Mouse (Mus musculus): Measurements from ENCODE around the gene Hadh.

The Hadh gene

GRCm38 (mm10) chr3:131218636-131219390 is 53.1 kb downstream of the Hadh start:
- DNase-seq (ENCODE audit: low spot score in 2 of 2), result no peak

- peak in 1 of 2 experiments; percentile 16 for DNase-seq (ENCODE audit: low spot score in 2 of 2)
Observed at GRCm38 (mm10) chr3:131214841-131215240, 57.1 kb downstream of the Hadh start.

- DNase-seq (ENCODE audit: low spot score in 2 of 2), result no peak
Observed at GRCm38 (mm10) chr3:131214060-131214658, 57.7 kb downstream of the Hadh start.

GRCm38 (mm10) chr3:131212200-131212599 is 59.7 kb downstream of the Hadh start:
- DNase-seq (ENCODE audit: low spot score in 2 of 2), result no peak

- DNase-seq (ENCODE audit: low spot score in 2 of 2), result no peak
Observed at GRCm38 (mm10) chr3:131208265-131208891, 63.5 kb downstream of the Hadh start.

GRCm38 (mm10) chr3:131207846-131208245 is 64.1 kb downstream of the Hadh start:
- no peak for DNase-seq (ENCODE audit: low spot score in 2 of 2)

GRCm38 (mm10) chr3:131202311-131202710 is 69.6 kb downstream of the Hadh start:
- no peak for DNase-seq (ENCODE audit: low spot score in 2 of 2)

- DNase-seq (ENCODE audit: low spot score in 2 of 2), result no peak
Observed at GRCm38 (mm10) chr3:131199590-131200288, 72.2 kb downstream of the Hadh start.

- no peak for DNase-seq (ENCODE audit: low spot score in 2 of 2)
Observed at GRCm38 (mm10) chr3:131198991-131199390, 72.9 kb downstream of the Hadh start.

GRCm38 (mm10) chr3:131196507-131197019 is 75.3 kb downstream of the Hadh start:
- DNase-seq (ENCODE audit: low spot score in 2 of 2), result no peak

GRCm38 (mm10) chr3:131196050-131196449 is 75.9 kb downstream of the Hadh start:
- no peak for DNase-seq (ENCODE audit: low spot score in 2 of 2)

GRCm38 (mm10) chr3:131191454-131191853 is 80.4 kb downstream of the Hadh start:
- DNase-seq (ENCODE audit: low spot score in 2 of 2), result no peak

GRCm38 (mm10) chr3:131190671-131191367 is 81.1 kb downstream of the Hadh start:
- no peak for DNase-seq (ENCODE audit: low spot score in 2 of 2)

GRCm38 (mm10) chr3:131190239-131190638 is 81.7 kb downstream of the Hadh start:
- no peak for DNase-seq (ENCODE audit: low spot score in 2 of 2)

GRCm38 (mm10) chr3:131186193-131186592 is 85.7 kb downstream of the Hadh start:
- DNase-seq (ENCODE audit: low spot score in 2 of 2), result no peak

Data from urinary bladder, postnatal 36 days (tissue).